Mouse (Mus musculus): ENCODE measurements around the gene Xpnpep1. TPM values are rescaled to one million over a fixed set of nuclear protein-coding genes. Genes with fewer than 3 reads are reported as not detected.

Gene Xpnpep1
- total RNA-seq, 4 experiments from 2014 or later: 72.1 to 84.8 (median 73.6) TPM

DNA sequence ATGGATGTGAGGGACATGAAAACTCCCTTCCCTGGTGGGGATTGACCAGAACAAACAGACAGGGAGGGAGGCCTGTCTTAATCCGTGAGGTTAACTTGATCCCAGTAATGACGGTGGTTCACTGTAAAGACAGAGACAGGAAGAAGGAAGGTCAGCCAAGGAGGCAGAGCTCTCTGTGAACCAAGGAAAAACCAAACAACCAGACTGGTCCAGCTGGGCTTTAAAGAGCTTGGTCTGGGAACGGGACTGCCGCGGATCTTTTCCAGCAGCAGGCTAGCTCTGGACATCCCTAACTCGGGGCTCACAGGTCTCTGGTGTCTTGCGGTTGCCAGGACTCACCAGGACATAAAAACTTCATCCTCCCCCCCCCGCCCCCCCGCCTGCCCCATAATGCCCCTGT lies 26.5 kb upstream of the Xpnpep1 start:
- DNase-seq (ENCODE audit: low spot score in 2 of 2): no peak

DNA sequence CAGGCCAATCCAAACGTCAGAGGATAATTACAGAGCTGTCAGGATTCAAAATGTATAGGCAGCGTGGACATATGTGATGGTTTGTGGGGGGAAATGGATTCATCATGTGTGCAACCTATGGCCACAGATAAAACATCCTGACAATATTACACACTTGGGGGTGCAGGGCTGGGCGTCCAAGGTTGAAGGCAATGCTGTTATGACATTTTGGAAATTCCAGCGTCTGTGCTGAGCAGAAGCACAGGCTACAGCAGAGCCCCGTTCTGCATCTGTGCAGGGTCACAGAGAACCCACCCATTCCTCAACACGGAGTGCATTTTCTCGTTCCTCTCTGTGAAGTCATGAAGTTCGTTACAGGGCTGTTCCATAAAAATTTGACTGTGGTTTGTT lies 25.0 kb upstream of the Xpnpep1 start:
- no peak for DNase-seq (ENCODE audit: low spot score in 2 of 2)

- DNase-seq (ENCODE audit: low spot score in 2 of 2): no peak
Measured at GRCm38 (mm10) chr19:53064292-53064971, 24.4 kb upstream of the Xpnpep1 start.

DNA sequence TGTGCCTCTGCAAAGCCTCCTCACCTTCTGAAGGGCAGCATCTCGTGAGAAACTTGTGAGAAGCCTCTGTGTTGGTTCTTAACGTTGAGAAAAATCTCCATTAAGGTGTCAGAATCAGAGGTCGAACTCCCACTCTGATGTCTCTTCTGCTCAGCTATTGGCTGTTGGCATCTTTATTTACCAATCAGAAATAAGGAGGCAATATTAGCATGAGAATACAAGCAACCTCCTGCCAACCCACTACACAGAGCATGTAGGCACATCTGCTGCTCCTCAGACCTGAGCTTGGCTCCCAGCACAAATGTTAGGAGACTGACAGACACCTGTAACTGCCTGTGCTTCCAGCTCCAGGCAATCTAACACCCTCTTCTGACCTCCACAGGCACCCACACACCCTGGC lies 22.0 kb upstream of the Xpnpep1 start:
- no peak for DNase-seq (ENCODE audit: low spot score in 2 of 2)

DNA sequence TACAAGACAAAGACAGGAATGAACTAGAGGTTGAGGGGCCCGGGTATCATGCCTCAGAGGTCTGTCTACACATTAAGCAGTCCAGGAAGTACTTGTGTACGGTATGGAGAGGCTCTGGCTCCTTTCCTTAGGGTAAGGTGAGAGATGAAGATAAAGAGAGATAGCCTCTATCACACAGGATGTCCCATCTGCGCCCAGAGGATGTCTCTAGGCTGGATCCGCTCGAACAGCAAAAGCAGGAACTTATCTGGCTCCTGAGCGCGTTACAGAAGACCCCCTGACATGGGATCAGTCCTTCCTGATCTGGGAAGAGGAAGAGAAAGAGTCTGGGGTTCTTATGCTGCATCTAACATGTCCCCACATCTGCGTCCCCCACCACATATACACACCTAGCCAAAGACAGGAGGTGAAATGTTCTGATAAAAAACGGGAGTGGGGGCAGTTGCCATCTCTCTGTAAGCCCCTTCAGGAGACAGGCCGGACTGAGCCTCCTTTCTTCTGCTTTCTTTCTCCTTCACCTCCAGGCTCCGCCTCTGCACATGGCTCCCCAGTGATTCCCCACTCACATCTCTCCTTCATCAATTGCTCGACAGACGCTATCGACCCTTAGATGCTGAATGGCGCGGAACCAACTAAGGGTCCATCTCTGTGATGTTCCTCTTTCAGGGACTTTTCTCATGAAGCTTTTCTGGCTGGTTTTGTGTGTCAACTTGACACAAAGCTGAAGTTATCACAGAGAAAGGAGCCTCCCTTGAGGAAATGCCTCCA lies 19.5 kb upstream of the Xpnpep1 start:
- DNase-seq (ENCODE audit: low spot score in 2 of 2): no peak

- DNase-seq (ENCODE audit: low spot score in 2 of 2): no peak
Measured at GRCm38 (mm10) chr19:53058726-53059334, 18.8 kb upstream of the Xpnpep1 start.

- DNase-seq (ENCODE audit: low spot score in 2 of 2): no peak
Measured at GRCm38 (mm10) chr19:53057980-53058725, 18.1 kb upstream of the Xpnpep1 start.

GRCm38 (mm10) chr19:53053355-53053754 lies 13.3 kb upstream of the Xpnpep1 start:
- no peak for DNase-seq (ENCODE audit: low spot score in 2 of 2)

DNA sequence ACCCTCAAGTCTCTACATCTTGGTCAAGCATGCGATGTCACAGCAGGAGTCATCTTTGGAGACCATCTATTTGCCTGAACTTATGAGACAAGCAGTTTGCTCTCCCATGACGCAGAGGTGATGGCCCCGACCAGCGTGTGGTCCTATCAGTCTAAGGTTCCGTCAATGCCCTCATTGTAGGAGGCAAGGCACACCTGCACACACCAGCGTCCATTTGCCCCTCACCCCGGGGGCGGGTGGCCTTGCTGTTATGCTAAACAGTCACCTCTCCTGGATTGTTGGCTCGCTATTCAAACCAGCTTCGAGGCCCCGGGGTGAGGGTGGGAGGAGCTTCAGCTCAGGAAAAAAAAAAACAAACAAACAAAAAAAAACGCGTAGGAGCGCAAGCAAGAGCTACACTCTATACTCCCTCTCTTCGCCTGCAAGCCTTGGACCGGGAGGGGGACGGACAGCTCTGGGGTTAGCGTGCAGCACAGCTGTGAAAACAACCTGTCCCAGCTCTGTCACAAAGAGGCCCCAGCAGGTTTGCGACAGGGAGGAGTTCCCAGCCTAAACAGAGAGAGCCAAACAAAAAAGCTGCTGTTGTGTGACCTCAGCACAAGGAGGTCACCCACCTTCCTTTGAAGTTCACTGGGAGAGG lies 12.1 kb upstream of the Xpnpep1 start:
- DNase-seq (ENCODE audit: low spot score in 2 of 2): no peak

DNA sequence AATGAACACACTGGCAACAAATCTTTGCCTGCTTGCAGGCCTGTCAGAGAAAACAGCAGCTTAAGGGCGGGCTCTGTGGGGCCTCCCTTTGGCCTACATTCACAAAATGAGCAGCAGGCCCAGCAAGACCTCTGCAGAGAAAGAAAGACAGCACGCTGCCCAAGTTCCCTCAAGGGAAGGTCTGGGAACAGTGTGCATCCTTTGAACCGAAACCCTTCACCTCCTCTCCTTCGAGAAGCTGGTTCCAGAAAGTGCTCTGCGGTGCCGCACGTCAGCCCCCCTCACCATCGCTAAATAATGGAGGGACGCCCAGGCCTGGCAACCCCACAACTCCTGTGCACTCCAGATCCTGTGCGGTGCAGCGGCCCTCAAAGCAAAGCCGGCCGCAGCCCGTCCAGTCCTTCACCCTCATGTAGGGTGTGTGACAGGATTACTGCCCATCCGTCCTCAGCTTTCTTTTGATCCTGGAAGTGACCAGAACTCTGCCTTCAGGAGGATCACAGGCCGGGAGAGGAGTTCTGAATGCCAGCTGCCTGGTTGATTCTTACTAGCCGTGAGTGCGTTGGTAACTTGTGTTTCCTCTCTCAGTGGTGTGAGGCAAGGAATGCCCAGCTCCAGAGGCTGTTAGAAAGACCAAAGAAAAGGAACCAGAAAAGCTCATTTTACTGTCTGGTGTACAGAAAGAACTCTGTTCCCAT lies 11.4 kb upstream of the Xpnpep1 start:
- no peak for DNase-seq (ENCODE audit: low spot score in 2 of 2)

- no peak for DNase-seq (ENCODE audit: low spot score in 2 of 2)
Measured at GRCm38 (mm10) chr19:53050100-53050499, 10.1 kb upstream of the Xpnpep1 start.

DNA sequence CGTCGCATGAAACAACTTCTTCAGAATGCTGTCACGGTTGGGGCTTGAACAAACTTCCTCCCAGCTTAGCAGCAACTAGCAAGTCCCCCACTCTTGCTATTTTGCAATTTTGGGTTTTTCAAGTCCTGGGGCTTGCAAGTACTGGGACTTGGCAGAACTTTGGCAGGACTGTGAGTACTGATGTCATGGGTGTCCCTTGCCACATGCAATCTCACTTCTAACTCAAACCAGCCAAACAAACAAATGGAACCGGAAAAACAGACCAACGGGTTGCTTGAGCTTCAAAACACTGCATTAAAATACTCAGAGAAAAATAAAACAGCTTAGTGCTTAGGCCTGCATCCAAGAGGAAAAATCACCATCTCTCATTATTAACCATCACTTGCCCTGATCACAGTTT lies 7.2 kb upstream of the Xpnpep1 start:
- DNase-seq (ENCODE audit: low spot score in 2 of 2): no peak

- DNase-seq (ENCODE audit: low spot score in 2 of 2): no peak
Measured at GRCm38 (mm10) chr19:53043423-53044125, 3.6 kb upstream of the Xpnpep1 start.

GRCm38 (mm10) chr19:53041570-53041969 lies 1.6 kb upstream of the Xpnpep1 start:
- DNase-seq (ENCODE audit: low spot score in 2 of 2): no peak

DNA sequence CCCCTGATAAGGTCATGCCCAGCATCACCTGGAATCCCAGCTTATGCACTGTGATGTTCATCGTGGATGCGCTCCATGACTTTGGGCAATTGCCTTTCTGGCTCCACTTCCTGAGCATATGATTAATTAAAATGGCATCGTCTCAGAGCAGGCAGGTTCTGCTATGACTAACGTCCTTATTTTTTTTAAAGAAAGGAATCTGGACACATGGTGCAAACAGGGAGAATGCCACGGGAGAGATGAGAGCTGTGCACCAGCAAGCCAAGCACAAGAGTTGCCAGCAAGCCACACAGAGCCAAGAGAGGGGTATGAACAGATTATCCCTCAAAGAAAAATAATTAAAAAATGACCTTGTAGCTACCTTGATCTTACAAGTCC lies 1.1 kb upstream of the Xpnpep1 start:
- DNase-seq (ENCODE audit: low spot score in 2 of 2): no peak

DNA sequence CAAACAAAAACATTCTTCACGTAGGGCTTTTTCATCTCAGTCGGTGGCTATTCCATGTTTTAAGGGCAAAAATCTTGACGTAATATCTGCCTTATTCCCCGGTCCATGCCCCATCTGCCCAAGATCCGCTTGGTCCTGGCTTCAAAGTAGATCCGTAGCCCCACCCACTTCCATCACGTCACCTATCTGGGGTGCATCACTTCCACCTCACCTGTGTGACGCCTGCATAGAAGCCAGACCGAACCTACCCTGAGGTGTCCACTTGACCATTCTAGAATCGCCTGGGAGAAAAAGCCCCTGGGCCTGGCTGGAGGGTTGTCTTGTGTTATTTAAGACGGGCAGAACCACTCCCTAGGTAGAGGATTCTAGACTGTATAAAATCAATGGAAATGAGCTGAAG lies 924 bp downstream of the Xpnpep1 start:
- no peak for DNase-seq (ENCODE audit: low spot score in 2 of 2)

DNA sequence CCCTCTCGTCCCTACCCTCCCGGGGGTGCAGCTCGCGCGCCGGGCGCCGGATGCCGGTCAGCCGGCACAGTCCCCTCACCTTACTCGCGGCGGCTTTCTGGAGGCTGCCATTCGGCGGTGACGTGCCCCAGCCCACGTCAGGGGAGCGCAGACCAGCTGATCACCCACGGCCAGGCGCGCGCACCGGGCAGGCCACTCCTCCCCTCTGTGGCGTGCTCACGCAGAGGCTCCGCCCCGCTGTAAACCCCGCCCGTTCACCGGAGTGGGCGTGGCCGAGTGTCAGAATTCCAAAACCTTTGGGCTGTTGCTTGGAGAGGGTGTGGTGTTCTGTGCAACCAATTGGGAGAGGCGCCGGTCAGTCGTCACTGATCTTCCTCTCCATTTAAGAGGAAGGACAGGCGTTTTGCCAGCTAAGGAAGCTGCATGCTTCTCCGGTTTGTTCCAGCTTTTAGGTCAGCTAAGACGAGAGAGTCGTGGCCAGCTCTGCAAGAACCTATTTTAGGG lies 1.5 kb downstream of the Xpnpep1 start:
- DNase-seq (ENCODE audit: low spot score in 2 of 2): peak; percentile 97 to 98

DNA sequence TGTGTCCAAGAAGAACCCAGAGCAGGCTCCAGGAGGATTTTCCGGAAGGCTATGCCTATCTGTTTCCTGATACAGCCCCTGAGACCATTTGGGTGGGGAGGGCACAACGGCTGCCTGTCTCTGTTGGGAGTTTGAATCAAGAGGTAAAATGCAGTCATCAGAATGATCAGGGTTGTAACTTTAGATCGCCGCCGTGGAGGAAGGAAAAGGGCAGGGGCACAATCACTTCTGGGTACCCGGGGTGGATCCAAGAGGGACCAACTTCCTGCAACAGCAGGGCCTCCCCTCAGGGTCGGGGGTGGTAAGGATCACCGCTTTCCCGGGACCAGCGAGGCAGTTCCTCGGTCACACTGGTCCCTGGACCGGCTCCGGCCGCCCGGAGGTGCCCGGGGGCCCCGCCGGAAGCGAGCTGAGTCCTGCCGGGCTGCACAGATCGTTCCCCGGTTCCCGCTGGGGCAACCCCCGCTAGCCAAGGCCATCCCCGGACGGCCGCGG lies 2.0 kb downstream of the Xpnpep1 start:
- DNase-seq (ENCODE audit: low spot score in 2 of 2): no peak

GRCm38 (mm10) chr19:53033159-53033943 lies 6.7 kb downstream of the Xpnpep1 start:
- no peak for DNase-seq (ENCODE audit: low spot score in 2 of 2)
